Mouse (Mus musculus) spleen, postnatal 4 days (tissue): Measurements from ENCODE around the gene Fads3.

ENCODE experiments used
- DNase-seq, 2 experiments: peaks; one replicate each; pipeline ENCODE4 v3.0.0; 2022; ENCODE audit warnings: low spot score in 2 of 2

Fads3 gene

DNA sequence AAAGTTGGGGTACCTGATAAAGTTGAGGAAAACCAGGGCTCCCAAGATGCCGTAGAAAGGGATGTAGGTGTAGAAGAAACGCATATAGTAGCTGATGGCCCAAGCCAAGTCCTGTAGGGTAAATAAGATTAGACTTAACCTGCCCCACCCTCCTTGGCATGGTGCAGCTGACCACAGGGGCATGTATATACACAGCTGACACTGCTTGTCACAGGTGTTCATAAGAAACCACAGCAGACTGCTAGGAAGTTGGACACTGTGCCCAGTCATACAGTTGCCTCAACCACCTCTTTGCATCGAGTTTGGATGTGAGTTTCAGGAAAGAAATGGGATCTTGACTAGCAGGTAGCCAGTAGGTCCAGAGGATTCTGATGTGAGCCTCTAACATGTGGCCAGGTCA, 25.1 kb downstream of the Fads3 start:
- no peak for DNase-seq

DNA sequence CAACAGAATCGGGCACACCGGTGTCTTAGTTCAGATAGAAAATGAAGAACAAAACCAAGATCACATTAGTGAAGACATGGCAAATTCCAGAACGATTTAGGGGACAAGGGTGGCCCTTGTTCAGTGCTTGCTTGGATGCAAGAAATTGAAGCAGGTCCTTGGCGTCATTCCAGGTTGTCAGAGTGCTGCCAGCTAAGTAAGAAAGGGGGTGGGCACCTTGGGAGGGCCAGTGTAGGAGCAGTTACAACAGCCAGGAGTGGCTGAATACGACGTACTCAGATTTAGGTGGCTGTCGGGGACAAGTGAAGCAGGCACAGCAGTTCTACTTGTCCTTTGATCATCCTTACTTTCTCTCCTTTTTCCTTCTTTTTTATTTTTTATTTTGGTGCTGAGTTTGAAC, 26.3 kb downstream of the Fads3 start:
- DNase-seq: no peak

DNA sequence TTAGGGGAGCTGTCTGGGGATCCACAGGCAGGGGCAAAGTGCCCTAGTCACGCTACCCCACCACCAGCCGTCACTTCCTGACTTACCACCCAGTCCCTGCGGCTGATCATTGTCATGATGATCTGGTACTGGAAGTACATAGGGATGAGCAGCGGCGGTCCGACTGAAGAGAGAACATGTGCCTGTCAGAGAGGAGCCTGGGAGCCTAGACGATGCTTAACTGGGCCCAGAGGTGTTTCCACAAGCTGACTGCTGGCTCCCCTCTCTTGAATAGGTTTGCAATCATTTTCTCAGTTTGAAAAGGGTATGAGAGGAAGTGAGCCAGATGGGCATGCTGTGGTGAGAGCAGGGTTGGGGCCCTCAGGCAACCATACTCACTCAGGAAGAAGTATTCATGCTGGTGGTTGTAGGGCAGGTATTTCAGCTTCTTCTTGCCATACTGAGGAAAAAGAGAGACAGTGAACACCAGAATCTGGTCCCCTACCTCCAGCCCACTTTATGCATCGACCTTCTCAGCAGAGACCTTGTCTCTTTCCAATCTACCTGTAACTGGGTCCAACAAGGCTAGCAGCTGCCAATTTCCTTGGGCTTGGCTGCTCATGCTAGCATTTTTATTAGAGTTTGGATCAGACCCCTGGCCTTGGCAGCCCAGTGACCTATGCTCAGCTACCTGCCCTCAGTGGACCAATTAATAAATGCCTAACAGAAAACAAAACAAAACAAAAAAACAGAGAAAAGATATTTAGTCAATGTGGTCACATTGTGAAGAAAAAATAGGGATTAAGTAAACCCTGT, 29.0 kb downstream of the Fads3 start:
- no peak for DNase-seq

DNA sequence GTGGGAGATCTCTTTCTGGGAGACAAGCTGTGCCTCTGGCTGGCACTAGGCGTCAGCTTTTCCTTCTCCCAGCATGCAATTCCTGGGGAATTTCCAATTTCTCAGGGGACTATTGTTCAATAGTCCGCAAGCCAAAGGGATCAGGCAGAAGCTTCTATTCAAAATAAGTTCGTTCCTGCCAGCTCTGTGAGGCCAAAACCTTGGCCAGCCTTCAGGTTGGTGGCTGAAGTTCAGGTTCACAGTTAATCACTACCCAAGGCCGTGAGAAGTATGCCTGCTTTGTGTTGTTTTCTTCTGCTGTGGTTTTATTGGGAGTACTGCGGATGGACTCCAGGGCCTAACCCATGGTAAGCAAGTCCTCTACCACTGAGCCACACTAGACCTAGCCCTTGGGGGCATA, 29.8 kb downstream of the Fads3 start:
- no peak for DNase-seq

DNA sequence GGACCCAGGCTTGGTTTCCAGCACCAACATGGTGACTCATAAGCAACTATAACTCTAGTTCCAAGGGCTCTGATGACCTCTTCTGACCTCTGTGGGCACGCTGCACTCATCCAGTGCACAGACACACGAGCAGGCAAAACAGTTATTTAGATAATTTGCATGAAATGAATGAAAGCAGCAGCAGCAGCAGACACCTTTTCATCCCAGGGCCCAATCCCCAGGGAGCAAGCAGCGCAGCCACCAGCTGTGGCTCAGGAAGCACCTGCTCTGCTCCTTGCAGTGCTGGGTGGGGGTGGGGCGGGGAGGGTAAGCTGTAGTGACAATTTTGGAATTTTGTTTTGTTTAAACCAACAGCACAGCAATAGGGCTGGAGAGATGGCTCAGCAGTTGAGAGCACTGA, 30.5 kb downstream of the Fads3 start:
- DNase-seq: no peak

DNA sequence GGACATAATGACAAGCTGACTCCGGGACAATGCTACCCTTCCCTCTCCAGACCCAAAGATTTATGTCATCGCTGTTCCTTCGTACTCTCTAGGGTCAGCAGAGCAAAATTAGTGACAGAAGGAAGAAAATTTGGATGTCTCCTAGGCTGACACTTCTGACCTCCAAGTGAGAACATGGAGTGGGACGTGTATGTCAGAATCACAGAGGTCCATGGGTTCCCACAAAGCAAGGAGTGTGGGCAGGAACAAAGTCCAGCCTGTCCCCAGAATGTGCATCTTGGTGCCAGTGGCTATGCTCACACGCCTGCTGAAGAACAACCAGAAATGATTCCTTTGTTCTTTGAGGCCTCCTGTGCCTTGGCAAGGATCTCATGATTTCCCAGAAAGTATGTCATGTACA, 31.8 kb downstream of the Fads3 start:
- no peak for DNase-seq

DNA sequence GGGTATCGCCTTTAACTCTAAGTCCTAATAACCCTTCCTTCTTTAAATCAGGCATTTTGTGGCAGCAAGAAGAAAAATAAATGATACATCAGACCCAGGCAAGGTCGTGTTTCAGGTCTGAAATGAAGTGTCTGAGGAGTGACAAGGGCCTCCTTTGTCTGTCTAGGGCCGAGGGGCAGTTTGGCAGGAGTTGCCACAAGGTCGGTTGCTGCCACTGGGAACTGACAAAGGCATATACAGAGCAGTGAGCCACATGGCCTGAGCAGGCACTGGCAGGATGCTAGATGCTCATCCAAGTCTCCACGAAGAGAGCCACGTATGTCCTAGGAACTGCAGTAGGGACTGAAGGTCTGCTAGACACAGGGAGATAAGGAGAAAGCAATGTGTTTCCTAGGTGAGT, 37.0 kb downstream of the Fads3 start:
- DNase-seq: no peak

DNA sequence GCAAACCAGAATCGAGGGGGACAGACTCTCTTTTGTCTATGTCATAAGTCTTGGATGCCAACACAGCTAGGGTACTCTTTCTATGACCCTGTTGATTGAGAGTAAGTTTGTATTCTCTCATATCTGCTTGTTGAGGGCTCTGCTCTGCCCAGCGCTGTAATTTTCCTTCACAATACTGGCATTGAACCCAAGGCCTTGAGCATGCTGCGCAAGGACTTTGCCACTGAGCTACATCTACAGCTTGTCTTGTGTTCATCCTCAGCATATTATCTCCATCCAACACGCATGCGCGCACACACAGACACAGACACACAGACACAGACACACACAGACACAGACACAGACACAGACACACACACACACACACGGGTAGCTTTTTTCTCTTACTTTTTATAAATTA, 39.0 kb downstream of the Fads3 start:
- no peak for DNase-seq

DNA sequence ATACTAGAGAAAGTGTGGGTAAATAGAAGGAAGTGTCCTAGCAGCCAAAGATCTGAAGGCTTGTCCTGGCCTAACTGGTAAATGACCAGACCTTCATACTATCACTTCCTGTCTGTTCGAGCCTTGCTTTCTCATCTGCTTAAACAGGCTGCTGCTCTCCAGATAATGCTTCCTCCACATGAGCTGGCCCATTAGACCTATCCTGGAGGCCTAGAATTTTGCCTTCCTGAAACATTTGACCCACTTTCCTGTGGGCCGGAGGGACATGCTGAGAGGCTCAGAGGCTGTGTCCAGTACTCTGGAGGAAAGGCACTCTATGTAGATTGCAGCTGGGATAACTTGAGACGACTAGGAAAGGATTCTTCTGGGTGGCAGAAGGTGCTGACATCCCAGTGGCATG, 40.7 kb downstream of the Fads3 start:
- DNase-seq: no peak

DNA sequence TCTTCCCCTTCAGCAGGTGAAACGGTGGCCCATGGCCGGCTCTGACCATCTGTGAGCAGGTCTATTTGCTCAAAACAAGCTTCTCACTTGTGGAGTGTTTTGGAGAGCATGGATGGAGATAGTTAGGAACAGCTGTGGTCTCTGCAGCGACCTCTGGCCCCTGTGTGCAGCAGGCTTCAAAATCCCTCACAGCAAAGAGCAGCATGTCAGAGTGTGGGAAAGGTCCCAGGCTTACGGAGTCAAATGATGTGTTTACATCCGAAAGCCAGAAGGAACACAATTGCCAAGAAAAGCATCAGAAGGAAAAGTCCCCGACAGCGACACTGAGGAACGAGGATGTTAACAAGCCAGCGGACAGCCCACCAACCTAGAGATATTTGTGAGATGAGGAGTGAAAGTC, 44.1 kb downstream of the Fads3 start:
- DNase-seq: no peak

DNA sequence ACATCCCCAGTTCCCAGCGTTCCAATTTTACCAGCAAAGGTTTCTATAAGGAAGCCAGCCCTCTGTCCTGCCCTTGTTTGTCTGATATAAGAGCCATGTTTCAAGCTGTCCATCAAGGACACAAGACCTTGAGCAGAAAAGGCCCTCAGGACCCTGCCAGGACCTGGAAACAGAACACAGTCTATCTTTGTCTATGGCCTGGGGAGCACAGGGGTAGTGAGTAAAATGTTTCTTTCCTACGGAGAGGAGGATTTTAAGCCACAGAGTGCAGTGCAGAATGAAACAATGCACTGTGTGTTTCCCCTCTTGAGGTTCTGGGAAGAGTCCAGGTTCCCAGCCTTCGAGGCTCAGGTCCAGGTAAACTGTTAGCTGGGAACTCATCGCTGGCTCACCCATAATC, 45.6 kb downstream of the Fads3 start:
- no peak for DNase-seq

DNA sequence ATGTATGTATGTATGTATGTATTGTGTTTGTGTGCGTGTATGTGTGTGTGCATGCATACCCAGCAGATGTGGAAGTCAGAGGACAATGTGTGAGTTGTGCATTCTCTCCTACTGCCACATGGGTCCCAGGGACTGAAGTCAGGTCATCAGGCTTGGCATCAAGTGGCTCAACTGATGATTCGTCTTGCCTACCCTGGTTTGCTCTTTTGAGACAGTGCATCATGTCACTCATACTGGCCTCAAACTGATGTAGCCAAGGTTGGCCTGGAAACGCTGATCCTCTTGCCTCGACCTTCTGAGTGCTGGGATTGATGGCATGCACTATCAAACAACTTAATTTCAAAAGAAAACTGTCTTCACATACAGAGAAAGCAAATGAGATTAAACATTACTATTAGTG, 52.5 kb downstream of the Fads3 start:
- DNase-seq: no peak

DNA sequence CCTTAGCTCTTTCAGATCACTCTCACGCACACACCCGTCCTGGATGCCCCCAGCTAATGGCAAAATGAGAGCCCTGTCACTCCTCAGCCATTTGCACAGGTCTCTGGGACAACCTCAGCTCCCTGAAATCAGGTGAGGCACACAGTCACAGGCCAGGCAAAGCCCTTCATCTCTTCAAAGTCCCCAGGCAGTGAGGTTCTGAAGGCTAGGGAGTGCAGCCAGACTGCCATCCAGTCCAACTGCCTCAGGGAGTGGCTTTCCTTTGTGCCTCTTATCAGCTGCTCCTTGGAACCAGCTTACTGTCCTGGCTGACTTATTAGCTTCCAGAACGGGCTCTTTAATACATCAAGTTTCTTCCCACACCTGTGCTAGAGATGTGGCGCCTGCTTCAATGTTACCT, 53.3 kb downstream of the Fads3 start:
- DNase-seq: peak in 1 of 2 experiments; percentile 57

DNA sequence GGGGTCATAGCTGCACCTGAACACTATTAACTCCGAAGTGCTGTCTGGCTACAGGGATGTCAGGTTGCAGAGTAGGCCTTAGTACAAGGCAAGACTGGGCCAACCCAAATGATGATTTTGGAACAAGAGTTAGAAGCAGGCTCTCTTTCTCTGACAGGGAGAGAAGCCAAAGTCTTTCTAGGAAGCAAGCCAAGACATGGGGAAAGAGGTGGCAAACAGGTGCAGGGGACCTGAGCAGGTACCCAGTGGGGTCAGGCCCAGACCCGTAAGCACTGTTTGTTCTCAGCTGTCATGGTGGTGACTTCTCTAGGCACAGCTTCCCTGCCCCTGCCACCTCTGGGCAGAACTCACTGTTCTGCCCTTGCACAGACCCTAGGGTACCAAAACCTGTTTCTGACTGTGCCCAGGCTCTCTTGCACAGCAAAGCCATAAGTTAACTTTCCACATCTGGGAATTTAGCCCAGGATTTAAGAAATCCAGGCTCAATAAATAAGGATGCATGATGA, 55.1 kb downstream of the Fads3 start:
- no peak for DNase-seq

DNA sequence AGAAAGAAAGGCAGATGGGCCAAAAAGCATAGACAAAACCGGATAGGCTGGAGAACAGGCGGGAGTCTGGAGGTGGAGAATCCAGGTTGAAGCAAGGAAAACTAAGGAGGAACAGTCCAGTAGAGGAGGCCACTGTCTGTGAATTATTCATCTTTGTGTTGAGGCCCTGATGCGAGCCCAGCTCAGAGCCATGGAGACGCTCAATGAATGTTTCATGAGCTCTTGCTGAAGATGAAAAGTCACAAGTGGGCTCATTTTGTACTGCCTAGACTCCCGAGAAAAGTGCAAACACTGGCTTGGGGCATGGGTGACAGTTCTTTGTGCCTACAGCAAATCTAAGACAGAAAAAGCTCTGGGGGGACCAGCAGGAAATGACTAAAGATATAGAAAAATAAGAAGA, 56.5 kb downstream of the Fads3 start:
- DNase-seq: no peak

DNA sequence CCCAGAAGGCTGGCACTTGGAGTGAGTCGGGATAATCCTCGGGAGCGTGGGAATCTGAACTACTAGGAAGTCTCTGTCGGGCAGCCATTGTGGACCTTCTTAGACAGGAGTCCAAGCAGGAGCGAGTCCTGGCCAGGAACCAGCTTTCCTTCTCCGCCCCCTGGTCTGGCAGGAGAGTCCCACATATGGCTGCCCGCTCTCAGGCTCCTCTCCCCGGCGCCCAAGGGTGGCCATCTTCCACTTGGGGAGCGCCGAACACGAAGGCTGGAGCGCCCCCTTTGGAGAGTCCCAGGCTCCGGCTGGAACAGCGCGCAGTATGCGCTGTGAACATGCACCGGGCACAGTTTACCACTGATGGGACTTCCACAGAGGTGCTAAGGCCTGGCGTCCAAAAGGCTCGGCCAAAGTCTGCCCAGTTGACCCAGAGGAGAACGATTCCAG, 59.3 kb downstream of the Fads3 start:
- DNase-seq: peak; percentile 84 to 91

DNA sequence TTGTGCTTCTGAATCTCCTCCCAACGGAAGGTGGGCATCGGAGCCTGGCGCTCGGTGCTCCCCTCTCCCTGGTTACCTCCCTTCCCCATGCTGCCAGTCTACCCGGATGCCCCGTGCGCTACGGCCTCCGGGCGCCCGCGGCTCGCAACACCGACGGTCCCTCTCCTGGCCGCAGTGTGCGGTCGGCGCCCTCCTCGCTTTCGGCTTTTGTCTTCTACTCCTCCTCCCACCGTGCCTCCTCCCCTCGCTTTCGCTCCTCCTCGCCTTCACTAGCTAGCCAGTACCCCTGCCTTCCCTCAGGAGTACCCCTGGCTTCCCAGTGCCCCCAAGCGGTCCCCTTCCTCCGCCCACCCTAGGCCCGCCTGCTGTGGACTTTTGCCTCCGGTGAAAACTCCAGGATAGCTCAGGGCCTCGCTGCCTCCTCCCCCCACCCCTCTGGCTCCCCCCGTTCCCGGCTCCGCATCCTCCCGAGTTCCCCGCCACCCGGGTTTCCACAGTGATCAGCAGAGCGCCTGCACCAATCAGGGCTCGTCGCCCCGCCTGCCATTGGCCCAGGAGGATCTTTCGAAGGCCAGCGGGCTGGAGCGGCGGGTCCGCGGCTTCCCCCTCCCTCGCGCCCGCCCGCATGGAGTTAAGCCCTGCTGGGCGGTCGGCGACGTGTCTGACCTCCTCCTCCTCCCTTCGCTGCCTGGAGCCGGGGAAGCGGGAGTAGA, 60.1 kb downstream of the Fads3 start, which contains the start of gene Fads2:
Gene Fads2 (minus strand): TSS at position 406 of the 713 bp plus-strand sequence.
- DNase-seq: peak; percentile 76 to 86

DNA sequence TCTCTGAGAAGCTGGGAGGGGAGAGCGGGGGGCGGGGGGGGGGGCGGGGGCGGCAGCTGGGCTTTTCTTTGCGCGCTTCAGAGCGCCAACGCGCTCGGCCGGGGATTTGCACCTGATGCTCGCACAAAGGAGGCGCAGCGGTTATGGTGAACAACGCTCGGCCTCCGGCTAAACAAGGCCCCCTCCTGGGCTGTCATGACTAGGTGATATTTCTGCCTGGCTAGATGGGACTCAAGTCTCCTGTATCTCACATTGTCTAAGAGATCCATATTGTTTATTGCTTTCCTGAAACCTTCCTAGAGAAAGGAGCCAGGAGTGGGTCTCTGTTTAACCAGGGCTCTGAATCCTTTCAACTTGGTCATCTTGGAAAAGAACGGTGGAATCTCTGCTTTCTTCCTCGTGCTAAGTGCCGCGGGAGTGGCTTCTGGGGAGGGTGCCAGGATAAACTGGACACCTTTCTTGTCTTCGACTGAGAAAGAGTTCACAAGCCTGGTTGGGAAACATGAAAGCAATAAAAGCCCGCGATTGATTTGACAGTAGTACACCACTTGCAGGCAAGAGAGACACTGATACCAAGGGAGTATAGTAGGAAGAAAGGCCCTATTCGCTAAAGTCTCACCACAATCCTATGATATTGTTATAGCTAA, 60.8 kb downstream of the Fads3 start:
- DNase-seq: no peak

DNA sequence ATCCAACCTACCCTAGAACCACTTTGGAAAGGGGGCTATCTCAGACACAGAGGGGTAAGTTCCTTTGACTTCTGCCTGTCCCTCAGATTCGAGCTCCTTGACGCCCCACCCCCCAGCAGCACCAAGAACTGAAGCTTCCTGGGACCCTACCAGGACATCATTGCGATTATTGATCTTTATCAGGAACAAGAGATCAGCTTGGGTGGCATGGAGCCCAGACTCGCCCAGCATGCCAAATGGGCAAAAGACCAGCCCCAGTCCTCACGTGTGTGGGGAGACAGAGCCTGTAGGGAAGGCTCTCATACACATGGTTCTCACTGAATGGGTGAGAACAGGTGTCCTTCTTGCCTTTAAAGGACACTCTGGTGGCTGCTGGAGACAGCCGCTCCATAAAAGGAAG, 62.9 kb downstream of the Fads3 start:
- no peak for DNase-seq

DNA sequence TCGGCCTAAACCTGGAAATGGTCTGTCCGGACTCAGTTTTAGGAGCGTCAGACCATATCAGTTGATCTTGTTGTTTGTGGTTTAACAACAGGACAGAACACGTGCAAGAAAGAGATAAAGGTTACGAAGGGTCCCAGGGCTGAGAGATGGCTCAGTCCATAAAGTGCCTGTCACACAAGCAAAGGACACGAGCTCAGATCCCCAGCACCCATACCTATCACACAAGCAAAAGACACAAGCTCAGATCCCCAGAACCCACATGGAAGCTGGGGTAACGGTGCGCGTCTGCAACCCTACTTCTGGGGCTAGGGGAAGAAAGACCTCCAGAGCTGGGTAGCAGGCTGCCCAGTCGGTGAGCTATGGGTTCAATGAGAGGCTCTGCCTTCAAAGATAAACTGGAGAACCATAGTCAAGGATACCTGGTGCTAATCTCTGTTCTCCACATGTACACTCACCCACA, 63.7 kb downstream of the Fads3 start:
- DNase-seq: peak in 1 of 2 experiments; percentile 19

DNA sequence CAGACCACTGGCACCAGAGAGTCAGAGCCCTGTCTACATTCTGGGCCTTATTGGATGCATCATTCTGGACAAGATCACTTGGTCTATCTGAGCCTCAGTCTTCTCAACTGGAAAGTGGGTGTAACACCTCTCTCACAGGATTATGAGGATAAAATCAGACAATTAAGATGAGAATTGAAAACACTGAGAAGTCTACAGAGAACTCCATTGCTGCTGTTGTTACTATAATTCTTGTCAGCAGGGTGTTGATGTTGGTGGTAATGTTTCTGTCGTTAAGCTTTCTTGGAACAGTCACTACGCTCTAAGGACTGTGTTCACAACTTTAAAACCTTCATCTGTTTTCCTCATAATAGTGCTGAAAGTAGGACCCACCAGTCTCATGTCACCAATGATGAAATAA, 65.3 kb downstream of the Fads3 start:
- DNase-seq: no peak

DNA sequence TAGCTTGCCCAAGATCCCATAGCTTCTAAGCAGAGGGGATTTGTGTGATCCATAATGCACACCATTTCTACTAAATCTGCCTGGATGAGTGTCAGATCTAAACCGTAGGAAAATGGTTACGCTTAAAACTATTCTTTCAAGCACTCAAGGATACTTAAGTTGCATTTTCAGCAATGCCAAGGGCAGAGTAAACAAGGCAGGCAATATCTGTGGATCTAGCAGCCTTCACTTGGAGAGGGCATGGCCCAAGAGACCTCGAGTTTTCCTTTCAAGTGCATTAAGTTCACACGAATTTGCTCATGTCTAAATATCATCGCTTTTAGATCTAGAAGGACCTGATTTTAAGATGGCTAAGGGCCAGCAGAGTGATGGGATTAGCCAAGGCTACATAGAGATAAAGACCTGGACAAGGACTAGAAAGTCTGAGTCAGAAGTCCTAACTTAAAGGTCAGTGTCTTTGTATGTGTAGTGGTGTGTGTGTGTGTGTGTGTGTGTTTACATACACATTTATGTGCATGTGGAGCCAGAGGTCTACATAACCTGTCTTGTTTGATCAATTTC, 65.8 kb downstream of the Fads3 start:
- no peak for DNase-seq
